Mouse (Mus musculus) midbrain, embryonic 10.5 days (tissue): ENCODE results near the gene Frzb. TPM values are rescaled to one million over a fixed set of nuclear protein-coding genes. Genes with fewer than 3 reads are reported as not detected.
A peak's percentile ranks its signal among the peaks of the same experiment; 100 is the strongest.

Source experiments
- DNase-seq: peaks from one replicate; pipeline ENCODE4 v3.0.0-alpha.2; 2017; ENCODE audit warnings: low spot score
- H3K27ac ChIP-seq: fragments of 300-500 bp; sonication (generic); replicated peaks from 2 replicates; pipeline ENCODE4 v1.5.1; 2016; ENCODE audit warnings: mild to moderate bottlenecking
- H3K27me3 ChIP-seq: fragments of 300-500 bp; sonication (generic); 2 replicates; pipeline ENCODE4 v1.6.1; 2016; ENCODE audit warnings: low read depth, mild to moderate bottlenecking; ENCODE audit not compliant: poor library complexity, severe bottlenecking
- H3K36me3 ChIP-seq: fragments of 300-500 bp; sonication (generic); 2 replicates; pipeline ENCODE4 v1.6.1; 2016; ENCODE audit warnings: mild to moderate bottlenecking, moderate library complexity
- H3K4me1 ChIP-seq: fragments of 300-500 bp; sonication (generic); 2 replicates; pipeline ENCODE4 v1.6.1; 2016
- H3K4me3 ChIP-seq: fragments of 300-500 bp; sonication (generic); 2 replicates; pipeline ENCODE4 v1.5.1; 2016; ENCODE audit warnings: mild to moderate bottlenecking, moderate library complexity
- H3K9me3 ChIP-seq: fragments of 300-500 bp; sonication (generic); replicated peaks from 2 replicates; pipeline ENCODE4 v1.6.1; 2016; ENCODE audit warnings: mild to moderate bottlenecking
- WGBS: fragments of 180-500 bp; shearing (Covaris S2); methylation state at CpG from one replicate; pipeline ENCODE4 v1.1.7; 2016; 5-methylcytosine and 5-hydroxymethylcytosine counted together
- polyA plus RNA-seq: library from polyadenylated mRNA; unstranded; fragments of >200 nt; fragmentation: Nextera tagmentation; extraction: Ambion mirVana; gene quantifications from 2 replicates; pipeline ENCODE4 v1.2.1, GENCODE M21; 2016

Frzb gene
- polyA plus RNA-seq, 1 experiment from 2014 or later, result 21.7 TPM

DNA sequence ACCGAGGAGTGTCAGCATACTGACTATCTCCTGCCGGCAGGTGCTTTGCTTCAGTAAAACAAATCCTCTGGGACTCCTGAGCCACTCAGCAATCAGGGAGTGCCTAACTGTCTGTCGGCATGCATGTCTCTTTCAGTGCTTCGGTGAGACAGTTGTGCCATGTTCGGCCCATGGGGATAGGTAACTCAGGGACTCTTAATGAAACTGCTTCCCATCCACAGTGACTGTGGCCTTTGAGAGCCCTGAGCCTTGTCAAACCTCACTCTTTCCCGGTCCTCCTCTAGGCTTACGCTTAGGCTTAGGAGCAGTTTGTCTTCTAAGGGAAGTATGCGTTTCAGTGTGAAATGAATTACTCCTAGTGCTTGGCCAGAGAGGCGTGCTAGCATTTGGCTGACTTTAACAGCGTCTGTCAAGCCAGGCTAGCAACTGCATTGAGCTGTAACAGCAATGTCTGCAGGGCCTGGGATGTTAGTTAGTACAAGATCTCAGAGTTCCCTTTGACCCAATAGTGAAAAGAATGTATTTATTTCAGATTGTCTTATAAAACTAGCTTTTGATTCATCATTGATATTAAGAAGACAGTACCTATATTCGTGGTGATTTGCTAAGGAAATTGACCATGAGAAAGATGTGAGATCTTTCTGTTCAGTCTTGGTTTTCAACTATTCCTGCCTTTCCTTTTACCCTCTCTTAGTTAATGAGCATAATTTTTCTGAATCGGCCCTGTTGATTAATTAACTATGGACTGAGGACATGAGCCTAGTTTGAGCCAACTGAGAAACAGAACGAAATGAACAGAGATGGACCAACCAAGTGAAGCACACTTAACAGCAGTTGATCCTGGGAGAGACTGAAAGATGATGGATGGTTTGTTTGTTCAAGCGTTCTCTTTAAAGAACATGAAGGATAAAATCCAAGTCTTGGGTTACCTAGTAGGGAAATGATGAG is 2.7 kb downstream of the Frzb start:
- Histone ChIP-seq H3K27me3 (peaks cover 29% of the 10 kb centered on the region), H3K9me3 (peaks cover 5% of the 10 kb centered on the region; the same call in 1 of the 2 replicates), H3K27ac (no peak overlapping the region), H3K4me3 (peak overlapping the region; percentile 75; the same call in 1 of the 2 replicates), H3K36me3 (peaks cover 5% of the 10 kb centered on the region), H3K4me1 (peaks cover 32% of the 10 kb centered on the region)
- no peak for DNase-seq
- WGBS, result 73% methylated on average over 14 of the region's 14 CpGs

GRCm38 (mm10) chr2:80443962-80444361 is 3.5 kb downstream of the Frzb start:
- no peak overlapping the region for H3K27ac ChIP-seq
- H3K9me3 ChIP-seq, result peaks cover 5% of the 10 kb centered on the region; the same call in 1 of the 2 replicates
- peaks cover 29% of the 10 kb centered on the region for H3K27me3 ChIP-seq
- H3K4me1 ChIP-seq, result peaks cover 32% of the 10 kb centered on the region
- peaks cover 5% of the 10 kb centered on the region for H3K36me3 ChIP-seq
- 89% methylated on average over 2 of the region's 2 CpGs for WGBS
- DNase-seq, result no peak
- no peak overlapping the region for H3K4me3 ChIP-seq

DNA sequence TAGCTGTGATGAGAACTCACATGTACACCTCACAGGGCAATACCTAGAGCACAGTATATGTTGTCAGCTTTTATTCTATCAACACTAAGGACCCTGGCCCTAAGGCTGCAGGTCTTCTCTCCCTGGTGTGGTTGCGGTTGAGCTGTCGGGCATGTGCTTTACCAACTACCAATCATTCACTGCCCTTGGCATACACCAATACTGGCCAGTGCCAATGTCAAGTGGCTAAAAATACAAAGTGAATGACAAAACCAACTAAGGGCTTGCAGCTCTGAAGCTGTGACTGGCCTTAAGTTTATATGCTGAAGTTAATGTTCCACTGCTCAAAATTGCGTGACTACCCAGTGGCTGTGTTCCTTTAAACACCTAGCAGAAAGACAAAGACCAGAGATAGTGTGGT is 6.0 kb downstream of the Frzb start:
- no peak overlapping the region for H3K27ac ChIP-seq
- peaks cover 25% of the 10 kb centered on the region for H3K27me3 ChIP-seq
- WGBS, result 98% methylated on average over 3 of the region's 3 CpGs
- H3K36me3 ChIP-seq, result peaks cover 5% of the 10 kb centered on the region
- no peak overlapping the region for H3K4me3 ChIP-seq
- H3K4me1 ChIP-seq, result peaks cover 19% of the 10 kb centered on the region
- peaks cover 5% of the 10 kb centered on the region; the same call in 1 of the 2 replicates for H3K9me3 ChIP-seq
- DNase-seq, result no peak

DNA sequence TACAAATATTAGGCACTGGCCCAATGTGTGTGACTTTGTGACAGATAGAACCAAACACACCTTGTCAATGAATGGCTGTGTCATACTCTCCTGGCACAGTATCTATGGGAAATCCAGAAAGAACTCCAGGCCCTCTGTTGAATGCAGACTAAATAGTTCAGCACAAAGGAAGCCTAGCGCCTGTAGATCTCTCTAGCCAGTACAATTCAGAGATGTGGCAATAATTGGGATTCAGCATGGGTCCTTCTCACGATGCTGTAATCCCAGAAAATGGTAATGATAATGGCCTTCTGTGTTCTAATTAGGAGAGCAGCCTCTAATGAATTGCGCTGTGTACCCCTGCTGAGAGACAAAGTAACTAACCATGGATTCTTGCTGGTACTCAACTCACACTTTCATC is 8.6 kb downstream of the Frzb start:
- Histone ChIP-seq H3K36me3 (peaks cover 2% of the 10 kb centered on the region), H3K9me3 (peaks cover 2% of the 10 kb centered on the region; the same call in 1 of the 2 replicates), H3K27me3 (peaks cover under 1% of the 10 kb centered on the region; the same call in 1 of the 2 replicates), H3K27ac (no peak overlapping the region), H3K4me1 (peaks cover 9% of the 10 kb centered on the region), H3K4me3 (no peak overlapping the region)
- no peak for DNase-seq
- WGBS, result 62% methylated on average over 3 of the region's 3 CpGs

DNA sequence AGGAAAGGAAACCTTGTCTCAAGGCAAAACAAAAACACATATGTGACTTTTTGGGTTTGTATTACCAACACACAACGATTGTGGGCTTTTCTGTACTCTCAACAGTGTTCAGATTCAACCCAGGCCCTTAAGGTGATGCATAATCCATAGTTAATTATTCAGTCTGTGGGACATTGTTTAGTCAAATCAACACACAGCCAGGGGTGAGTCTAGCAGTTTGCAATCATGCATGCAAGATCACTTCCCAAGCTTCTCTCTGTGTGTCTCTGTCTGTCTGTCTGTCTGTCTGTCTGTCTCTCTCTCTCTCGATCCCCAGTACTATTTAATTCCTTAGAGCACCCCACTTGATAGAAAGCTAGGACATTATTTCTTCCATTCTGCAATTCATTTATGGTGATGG is 10.0 kb downstream of the Frzb start:
- no peaks in the 10 kb centered on the region for H3K9me3 ChIP-seq
- no peak overlapping the region for H3K4me3 ChIP-seq
- WGBS, result 59% methylated on average over 2 of the region's 2 CpGs
- H3K4me1 ChIP-seq, result peaks cover 9% of the 10 kb centered on the region
- DNase-seq, result no peak
- no peak overlapping the region for H3K27ac ChIP-seq
- H3K27me3 ChIP-seq, result no peaks in the 10 kb centered on the region
- H3K36me3 ChIP-seq, result no peaks in the 10 kb centered on the region

- no peak overlapping the region for H3K4me3 ChIP-seq
- H3K36me3 ChIP-seq, result no peaks in the 10 kb centered on the region
- no peak overlapping the region for H3K27ac ChIP-seq
- no peak for DNase-seq
- H3K9me3 ChIP-seq, result no peaks in the 10 kb centered on the region
- no peaks in the 10 kb centered on the region for H3K27me3 ChIP-seq
- 79% methylated on average over 11 of the region's 11 CpGs for WGBS
- peaks cover 9% of the 10 kb centered on the region for H3K4me1 ChIP-seq
Observed at GRCm38 (mm10) chr2:80434783-80435572, 12.4 kb downstream of the Frzb start.

GRCm38 (mm10) chr2:80433254-80433876 is 14.1 kb downstream of the Frzb start:
- Histone ChIP-seq H3K36me3 (no peaks in the 10 kb centered on the region), H3K27me3 (no peaks in the 10 kb centered on the region), H3K4me3 (no peak overlapping the region), H3K9me3 (no peaks in the 10 kb centered on the region), H3K4me1 (peaks cover 9% of the 10 kb centered on the region), H3K27ac (no peak overlapping the region)
- 92% methylated on average over 6 of the region's 6 CpGs for WGBS
- DNase-seq, result no peak

GRCm38 (mm10) chr2:80430357-80431053 is 16.9 kb downstream of the Frzb start:
- no peaks in the 10 kb centered on the region for H3K4me1 ChIP-seq
- H3K4me3 ChIP-seq, result no peak overlapping the region
- no peak overlapping the region for H3K27ac ChIP-seq
- 81% methylated on average over 1 of the region's 1 CpGs for WGBS
- no peaks in the 10 kb centered on the region for H3K9me3 ChIP-seq
- H3K36me3 ChIP-seq, result no peaks in the 10 kb centered on the region
- H3K27me3 ChIP-seq, result no peaks in the 10 kb centered on the region
- no peak for DNase-seq

- H3K9me3 ChIP-seq, result no peaks in the 10 kb centered on the region
- no peak overlapping the region for H3K27ac ChIP-seq
- no peaks in the 10 kb centered on the region for H3K27me3 ChIP-seq
- WGBS, result 95% methylated on average over 5 of the region's 5 CpGs
- H3K36me3 ChIP-seq, result no peaks in the 10 kb centered on the region
- H3K4me3 ChIP-seq, result no peak overlapping the region
- no peak for DNase-seq
- H3K4me1 ChIP-seq, result no peaks in the 10 kb centered on the region
Observed at GRCm38 (mm10) chr2:80423116-80423515, 24.3 kb downstream of the Frzb start.

DNA sequence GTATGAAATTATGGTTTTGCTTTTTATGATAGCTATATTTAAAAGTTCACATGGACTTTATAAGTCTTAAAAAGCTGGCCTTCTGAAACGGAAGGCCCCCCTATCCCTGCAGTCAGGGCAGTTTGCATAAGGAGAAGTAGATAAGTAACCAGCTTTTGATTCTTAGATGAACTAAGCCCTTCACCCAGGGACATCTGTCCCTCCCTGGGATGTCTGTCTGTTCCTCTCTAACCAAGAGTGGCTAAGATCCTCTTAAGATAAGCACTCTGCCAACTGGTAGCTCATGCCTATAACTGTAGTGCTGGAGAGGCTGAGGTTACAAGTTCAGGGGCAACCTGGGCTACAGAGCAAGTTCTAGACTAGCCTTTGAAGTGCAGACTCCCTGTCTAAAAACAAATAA is 25.4 kb downstream of the Frzb start:
- WGBS, result 65% methylated on average over 1 of the region's 1 CpGs
- no peaks in the 10 kb centered on the region for H3K4me1 ChIP-seq
- no peak overlapping the region for H3K27ac ChIP-seq
- no peak for DNase-seq
- no peaks in the 10 kb centered on the region for H3K27me3 ChIP-seq
- H3K9me3 ChIP-seq, result no peaks in the 10 kb centered on the region
- H3K4me3 ChIP-seq, result no peak overlapping the region
- no peaks in the 10 kb centered on the region for H3K36me3 ChIP-seq

GRCm38 (mm10) chr2:80416286-80416685 is 31.1 kb downstream of the Frzb start:
- WGBS, result 94% methylated on average over 6 of the region's 6 CpGs
- Histone ChIP-seq H3K27ac (no peak overlapping the region), H3K27me3 (no peaks in the 10 kb centered on the region), H3K4me3 (no peak overlapping the region), H3K9me3 (no peaks in the 10 kb centered on the region), H3K4me1 (no peaks in the 10 kb centered on the region), H3K36me3 (no peaks in the 10 kb centered on the region)
- DNase-seq, result no peak

DNA sequence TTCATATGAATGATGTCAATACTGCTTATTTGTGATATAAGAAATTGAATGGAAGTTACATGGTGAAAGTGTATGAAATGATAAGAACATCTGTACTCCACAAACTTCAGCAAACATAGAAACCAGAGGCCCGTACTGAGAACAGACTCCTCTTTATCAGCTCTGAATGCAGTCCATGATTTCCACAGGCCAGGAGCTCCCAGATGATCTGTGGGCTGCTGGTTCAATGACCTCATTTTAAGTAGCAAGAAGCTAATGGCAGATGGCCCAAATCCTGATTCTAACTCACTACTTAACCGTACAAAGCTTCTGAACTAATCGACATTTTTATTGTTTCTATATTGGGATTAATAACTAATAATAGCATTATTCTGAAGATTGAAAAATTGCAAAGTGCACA is 33.0 kb downstream of the Frzb start:
- WGBS, result 92% methylated on average over 3 of the region's 3 CpGs
- no peak for DNase-seq
- H3K36me3 ChIP-seq, result no peaks in the 10 kb centered on the region

More for the DNA sequence above, 33.0 kb downstream of the Frzb start:
- no peaks in the 10 kb centered on the region for H3K27me3 ChIP-seq
- no peaks in the 10 kb centered on the region for H3K9me3 ChIP-seq
- no peak overlapping the region for H3K27ac ChIP-seq
- no peak overlapping the region for H3K4me3 ChIP-seq
- H3K4me1 ChIP-seq, result no peaks in the 10 kb centered on the region
